Mouse (Mus musculus) neural tube, embryonic 10.5 days (tissue): ENCODE results near the gene Il34.

ENCODE experiments used
- DNase-seq: peaks from one replicate; pipeline ENCODE4 v3.0.0-alpha.2; 2017; ENCODE audit warnings: low spot score; ENCODE audit errors: extremely low spot score

Gene Il34

GRCm38 (mm10) chr8:110740629-110741175, 65.0 kb downstream of the Il34 start:
- DNase-seq, result no peak

- no peak for DNase-seq
These were observed 67.0 kb downstream of the Il34 start for GRCm38 (mm10) chr8:110738591-110739195.

DNA sequence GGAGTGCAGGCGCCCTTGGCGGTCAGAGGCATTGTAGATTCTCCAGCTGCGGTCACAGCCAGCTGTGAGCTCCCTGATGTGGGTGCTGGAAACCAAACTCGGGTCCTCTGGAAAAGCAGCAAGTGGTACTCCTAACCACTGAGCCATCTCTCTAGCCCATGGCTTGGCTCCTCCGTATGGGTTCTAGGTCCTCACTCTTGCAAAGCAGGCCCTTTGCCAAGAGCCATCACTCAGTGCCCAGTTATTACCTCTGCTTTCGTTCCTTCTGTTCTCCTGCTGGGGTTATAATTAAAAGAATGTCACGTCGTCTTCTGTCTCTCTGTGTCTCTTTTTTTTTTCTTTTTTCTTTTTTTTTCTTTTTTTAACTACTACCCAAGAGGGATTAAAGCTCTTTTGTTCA, 72.7 kb downstream of the Il34 start:
- DNase-seq, result no peak

- DNase-seq, result no peak
These were observed 74.3 kb downstream of the Il34 start for GRCm38 (mm10) chr8:110731346-110731859.

GRCm38 (mm10) chr8:110726893-110727292, 78.8 kb downstream of the Il34 start:
- DNase-seq, result peak; percentile 82

DNA sequence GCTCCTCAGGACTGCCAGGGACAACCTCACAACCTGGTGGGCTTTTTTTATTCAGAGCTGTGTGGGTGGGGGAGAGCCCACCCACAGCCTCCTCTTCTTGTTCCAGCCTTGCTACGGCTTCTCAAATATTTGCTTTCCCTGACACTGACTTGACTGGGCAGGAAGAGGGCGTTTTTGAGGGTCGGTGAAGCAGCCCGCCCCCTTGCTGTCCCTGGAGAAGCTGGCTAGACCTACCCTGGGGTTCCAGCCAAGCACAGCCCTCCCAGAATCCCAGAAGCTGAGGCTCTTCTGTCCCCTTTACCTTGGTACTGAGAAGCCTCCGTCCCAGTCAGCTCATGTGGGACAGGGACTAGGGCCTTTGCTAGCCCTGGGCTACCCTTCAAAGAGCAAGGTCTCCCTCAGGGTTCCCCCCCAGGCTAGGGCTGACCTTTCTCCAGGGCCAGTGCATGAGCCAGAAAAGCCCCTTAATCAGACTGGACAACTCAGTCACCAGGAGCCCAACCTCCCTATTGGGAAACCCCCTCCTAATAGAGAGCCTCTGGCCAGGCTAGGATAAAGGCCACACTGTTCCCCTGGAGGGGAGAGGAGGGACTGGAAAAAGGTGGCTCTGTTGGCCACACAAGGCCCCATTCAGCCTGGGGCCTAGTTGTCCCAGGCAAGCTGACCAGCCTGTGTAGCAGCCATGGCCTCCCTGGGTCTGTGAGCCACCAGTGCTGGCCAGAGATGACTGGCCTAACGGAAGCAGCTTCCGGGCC, 80.5 kb downstream of the Il34 start:
- DNase-seq, result no peak

- DNase-seq, result no peak
These were observed 81.2 kb downstream of the Il34 start for GRCm38 (mm10) chr8:110724493-110724892.

GRCm38 (mm10) chr8:110722414-110723011, 83.2 kb downstream of the Il34 start:
- DNase-seq, result no peak

DNA sequence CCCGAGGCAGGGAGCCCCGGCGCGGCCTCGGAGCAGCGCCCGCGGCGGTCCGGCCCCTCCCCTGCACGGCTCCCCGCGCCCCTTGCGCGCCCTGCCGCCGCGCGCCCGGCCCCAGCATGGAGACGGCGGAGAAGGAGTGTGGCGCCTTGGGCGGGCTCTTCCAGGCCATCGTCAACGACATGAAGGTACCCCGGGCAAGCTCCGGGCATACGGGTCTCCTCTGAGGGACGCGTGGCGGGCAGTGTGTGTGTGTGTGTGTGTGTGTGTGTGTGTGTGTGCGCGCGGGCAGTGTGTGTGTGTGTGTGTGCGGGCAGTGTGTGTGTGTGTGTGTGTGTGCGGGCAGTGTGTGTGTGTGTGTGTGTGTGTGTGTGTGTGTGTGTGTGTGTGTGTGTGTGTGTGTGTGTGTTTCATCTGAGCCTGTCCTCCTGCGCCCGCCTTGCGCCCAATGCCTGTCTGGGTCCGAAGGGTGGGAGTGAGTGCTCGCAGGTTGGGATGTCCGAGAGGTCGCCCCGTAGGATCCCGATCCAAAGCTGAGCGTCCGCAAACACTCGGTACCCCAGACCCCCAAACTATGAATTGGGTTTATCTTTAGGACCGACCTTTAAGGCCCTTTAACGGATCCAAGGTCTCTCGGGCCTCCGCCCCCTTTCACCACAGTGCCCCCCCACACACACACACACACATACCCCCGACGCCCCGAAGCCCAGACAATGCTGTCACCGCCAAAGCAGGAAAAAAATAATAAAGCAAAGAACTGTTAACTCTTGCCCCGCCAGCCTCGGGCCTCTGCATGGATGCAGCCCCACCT, 83.9 kb downstream of the Il34 start:
- DNase-seq, result peak; percentile 46

DNA sequence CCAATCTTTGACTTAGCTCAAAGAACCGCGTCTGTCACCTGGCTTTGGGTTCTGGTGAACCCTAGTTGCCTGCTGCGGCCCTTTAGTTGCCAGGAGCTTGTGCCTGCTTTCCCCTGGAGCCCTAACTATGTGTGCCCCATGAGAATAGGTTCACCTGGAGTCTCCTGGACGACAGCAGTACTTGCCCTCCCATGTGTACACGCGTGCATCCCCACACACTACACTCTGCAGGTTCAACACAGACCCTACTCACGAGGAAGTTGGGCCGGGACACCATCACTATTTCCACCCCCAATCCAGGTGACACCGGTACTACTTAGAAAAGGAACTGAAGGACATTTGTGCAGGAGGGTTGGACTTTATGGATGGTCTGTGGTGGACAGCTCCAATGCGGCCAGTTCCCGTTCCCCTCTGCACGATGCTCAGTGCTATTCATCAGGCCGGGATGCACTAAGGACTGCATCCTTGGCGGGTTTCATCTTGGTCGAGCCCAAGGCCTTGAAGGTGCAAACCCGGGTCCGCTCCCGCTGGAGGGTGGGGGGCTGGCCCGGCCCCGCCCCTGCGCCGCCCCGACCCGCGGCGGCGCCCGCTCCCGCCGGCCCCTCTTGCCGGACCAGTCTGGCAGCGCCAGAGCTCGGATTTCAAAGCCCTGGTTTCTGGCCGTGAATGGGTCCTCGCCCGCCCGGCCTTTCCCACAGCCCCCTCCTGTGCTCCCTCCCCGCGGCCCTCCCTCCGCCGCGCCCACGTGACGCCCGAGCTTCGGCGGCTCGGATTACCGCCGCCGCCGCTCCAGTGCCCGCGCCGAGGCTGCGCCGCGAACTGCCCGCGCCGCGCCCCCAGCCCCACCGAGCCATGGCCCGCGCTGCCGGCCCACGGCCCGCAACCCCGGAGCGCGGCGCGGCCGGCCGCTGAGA, 84.8 kb downstream of the Il34 start, which contains the start of gene Mtss1l:
TSS of gene Mtss1l (plus strand) at position 792 of the 914 bp plus-strand sequence.
- DNase-seq, result peak; percentile 91

- no peak for DNase-seq
These were observed 85.6 kb downstream of the Il34 start for GRCm38 (mm10) chr8:110719898-110720653.

DNA sequence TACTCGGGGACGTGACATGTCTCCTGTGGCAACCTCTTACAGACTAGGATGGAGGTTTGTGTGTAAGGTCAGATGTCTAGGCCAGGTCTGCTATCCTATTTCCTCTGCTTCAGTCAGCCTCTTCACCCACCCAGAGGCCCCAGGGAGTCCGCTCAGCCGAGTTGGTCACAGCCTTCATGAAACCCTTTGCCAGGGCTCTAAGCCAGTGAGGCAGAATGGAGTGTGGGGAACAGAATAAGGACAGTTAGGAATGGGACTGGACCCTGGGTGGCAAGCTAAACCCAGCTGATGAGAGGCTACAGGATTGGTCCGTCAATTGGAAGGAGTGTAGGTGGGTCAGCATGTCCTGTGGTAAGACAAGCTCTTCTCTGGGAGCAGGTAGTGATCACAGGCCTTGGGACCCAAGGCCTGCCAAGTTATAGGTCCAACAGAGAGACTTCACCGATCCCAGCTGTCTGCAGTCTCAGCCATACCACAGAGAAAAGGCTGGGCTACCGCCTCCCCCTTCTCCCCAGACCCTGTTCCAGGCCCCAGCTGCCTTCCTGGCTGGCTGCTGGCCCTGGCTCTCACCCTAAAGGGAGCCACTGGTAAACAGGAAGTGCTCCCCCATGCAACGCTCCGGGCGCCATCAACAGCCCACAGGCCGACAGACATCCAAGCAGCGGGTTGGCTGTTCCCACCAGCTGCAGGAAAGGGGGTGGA, 86.6 kb downstream of the Il34 start:
- no peak for DNase-seq

DNA sequence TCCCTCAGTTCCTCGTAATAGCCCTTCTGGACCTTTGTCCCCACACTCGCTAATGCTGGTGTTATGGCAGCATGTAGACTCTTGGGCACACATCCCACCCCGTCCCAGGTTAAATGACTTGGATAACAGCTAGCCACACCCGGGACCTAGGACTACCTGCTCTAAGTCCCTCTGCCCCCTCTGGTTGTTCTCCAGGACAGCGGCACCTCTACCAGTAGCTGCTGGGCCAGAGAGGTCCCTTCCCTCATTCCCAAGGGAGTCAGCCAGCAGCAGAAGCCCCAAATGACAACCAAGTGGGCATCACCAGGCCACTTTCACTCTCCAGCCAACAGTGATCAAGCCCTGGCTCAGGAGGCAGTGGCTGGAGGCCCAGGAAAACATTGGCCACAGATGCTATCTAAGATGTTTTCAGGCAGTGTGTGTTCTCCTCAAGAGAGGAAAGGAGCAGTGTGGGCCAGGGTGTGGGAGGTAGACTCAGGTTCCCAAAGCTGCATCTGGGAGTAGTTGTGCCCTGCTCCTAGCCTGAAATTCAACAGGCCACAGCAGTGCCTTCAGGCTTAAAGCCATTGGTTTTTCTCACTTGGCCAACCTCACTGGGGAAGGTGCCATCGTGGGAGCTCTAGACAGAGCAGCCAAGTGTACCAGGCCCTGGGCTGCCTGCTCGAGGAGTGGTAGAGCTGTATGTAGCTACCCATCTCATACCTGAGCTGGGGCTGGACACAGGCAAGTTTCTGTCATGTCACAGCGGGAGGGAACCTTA, 87.3 kb downstream of the Il34 start:
- no peak for DNase-seq

DNA sequence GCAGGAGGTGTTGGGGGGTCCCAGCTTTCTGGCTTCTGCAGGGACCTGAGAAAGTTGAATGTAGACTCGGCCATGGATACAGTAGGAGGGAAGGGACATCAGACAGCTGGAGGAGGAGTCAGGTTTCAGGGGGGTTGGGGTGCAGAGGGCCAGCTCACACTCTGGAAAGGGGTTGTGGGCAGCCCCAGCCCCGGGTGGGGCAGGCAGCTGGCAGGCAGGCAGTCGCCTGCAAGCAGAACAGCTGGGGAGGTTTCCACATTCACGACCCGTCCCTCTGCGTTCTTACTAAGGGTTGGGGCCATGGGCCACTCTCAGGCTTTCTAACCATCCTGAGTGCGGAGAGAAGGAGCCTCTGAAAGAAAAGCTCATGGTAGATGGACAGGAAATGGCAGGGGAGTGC, 88.6 kb downstream of the Il34 start:
- DNase-seq, result no peak

DNA sequence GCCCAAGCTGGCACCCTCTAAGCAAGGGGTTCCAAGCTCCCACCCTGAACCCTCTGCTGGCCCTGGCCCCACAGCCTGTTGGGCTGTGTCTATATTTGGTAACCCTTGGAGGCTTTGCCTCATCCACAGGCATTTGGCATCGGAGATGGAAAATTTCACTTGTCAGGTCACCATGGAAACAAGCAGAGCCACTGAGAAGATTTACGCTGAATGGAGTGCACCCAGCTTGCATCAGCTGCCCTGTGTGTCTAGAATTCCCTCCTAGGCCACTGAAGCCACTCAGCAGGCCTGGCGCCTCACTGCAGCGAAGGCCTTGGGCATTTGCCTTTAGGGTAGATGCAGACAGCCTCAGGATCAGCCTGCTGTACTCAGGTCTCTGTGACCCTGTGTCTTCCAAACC, 89.6 kb downstream of the Il34 start:
- DNase-seq, result no peak

DNA sequence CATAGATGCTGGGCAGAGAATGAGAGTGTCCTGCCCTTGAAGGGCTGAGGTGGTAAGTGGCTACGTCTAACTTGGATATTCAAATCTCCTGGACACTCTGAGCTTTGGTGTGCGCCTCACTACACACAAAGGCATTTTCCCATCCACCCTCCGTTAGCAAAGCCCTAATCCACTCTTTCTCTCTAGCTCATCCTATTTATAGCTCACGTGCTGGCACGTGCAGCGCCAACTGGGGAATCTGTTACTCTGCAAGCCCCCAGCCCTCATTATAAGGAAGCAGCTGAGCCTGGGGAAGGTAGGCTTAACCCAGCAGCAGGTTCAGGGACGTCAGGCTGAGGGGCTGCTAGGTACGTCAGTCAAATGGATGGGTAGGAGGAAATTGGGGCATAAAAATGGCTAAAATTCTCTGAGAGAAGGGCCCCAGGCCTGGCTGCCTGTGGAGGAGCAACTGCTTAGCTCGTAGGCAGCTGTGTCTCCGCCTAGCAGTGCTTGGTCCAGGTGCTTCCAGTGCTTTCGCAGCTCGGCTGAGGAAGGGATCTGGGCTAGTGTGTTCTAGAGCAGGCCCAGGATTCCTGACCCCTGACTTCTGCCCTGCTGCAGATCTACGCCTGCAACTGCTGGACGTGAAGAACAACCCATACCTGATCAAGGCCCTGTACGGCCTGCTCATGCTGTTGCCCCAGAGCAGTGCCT, 90.8 kb downstream of the Il34 start:
- DNase-seq, result no peak

DNA sequence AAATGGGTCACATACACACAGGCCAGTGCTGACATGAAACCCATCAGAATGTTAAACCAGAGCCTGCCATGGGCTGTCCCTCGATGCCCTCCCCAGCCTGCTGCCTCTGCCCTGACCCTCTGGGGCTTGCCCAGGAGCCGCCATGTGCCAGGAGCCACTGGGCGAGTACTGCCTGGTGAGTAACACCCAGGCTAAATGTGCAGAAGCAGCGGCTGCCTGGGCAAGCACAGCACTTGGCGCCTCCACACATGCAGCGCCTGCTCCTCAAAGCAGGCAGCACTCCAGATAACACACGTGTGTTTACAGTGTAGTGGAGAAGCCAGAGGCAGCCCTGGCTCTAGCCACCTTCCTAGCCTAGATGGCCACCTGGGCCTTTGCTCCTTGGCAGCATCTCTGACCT, 92.7 kb downstream of the Il34 start:
- no peak for DNase-seq
